Mouse (Mus musculus) midbrain, embryonic 12.5 days (tissue): ENCODE results near the gene Liph. TPM values are rescaled to one million over a fixed set of nuclear protein-coding genes. Genes with fewer than 3 reads are reported as not detected.

Source experiments
- ATAC-seq: fragments of 200-750 bp; cut with Nextera tagmentation; 2 replicates; pipeline ENCODE4 v1.8.0; 2017; ENCODE audit warnings: low read depth, moderate TSS enrichment, moderate library complexity; ENCODE audit not compliant: low FRiP score
- H3K27ac ChIP-seq: fragments of 300-500 bp; sonication (generic); replicated peaks from 2 replicates; pipeline ENCODE4 v1.5.1; 2016; ENCODE audit warnings: mild to moderate bottlenecking
- H3K27me3 ChIP-seq: fragments of 300-500 bp; sonication (generic); 2 replicates; pipeline ENCODE4 v1.6.1; 2016; ENCODE audit warnings: mild to moderate bottlenecking
- H3K36me3 ChIP-seq: fragments of 300-500 bp; sonication (generic); 2 replicates; pipeline ENCODE4 v1.6.1; 2016
- H3K4me1 ChIP-seq: fragments of 300-500 bp; sonication (generic); 2 replicates; pipeline ENCODE4 v1.6.1; 2016
- H3K4me2 ChIP-seq: fragments of 300-500 bp; sonication (generic); replicated peaks from 2 replicates; pipeline ENCODE4 v1.6.1; 2016; ENCODE audit warnings: mild to moderate bottlenecking, moderate library complexity
- H3K4me3 ChIP-seq: fragments of 300-500 bp; sonication (generic); 2 replicates; pipeline ENCODE4 v1.5.1; 2016; ENCODE audit warnings: mild to moderate bottlenecking
- H3K9ac ChIP-seq: fragments of 300-500 bp; sonication (generic); replicated peaks from 2 replicates; pipeline ENCODE4 v1.6.1; 2016; ENCODE audit warnings: mild to moderate bottlenecking, moderate library complexity
- H3K9me3 ChIP-seq: fragments of 300-500 bp; sonication (generic); 2 replicates; pipeline ENCODE4 v1.6.1; 2016; ENCODE audit warnings: mild to moderate bottlenecking
- WGBS: fragments of 180-500 bp; shearing (Covaris S2); methylation state at CpG from one replicate; pipeline ENCODE4 v1.1.7; 2016; 5-methylcytosine and 5-hydroxymethylcytosine counted together
- polyA plus RNA-seq: library from polyadenylated mRNA; unstranded; fragments of >200 nt; fragmentation: Nextera tagmentation; extraction: Ambion mirVana; gene quantifications from 2 replicates; pipeline ENCODE4 v1.2.1, GENCODE M21; 2016

The Liph gene
- 0.25 and 0.40 TPM in 2 replicates for polyA plus RNA-seq

DNA sequence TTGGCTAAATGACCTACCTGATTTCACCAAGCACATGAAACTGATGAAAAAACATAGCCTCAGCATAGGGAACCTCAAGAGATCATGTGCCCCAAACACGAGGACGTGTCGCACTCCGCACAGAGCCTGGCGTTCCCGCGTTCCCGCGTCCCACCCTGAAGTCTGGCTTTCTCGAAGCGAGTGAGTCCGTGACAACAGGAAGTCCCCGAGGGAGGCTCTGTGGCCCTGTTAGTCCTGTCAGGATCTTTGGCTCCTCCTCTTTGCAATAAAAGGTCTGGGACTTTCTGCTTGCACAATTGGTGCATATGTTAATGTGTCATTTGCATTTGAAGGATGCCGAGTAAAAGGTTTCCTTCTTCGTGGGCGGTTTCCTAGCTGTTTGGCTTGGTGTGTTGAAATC, at the start of gene Liph:
Gene Liph (minus strand): TSS at position 360 of the 400 bp plus-strand sequence.
- no peak for ATAC-seq
- Histone ChIP-seq H3K9ac (0 out of 2 replicates have a peak within 1 kb of the TSS, but pooled peaks have one; percentile 34), H3K4me2 (peak within 1 kb of the TSS; percentile 47), H3K36me3 (no peaks in the 10 kb centered on the region), H3K9me3 (no peaks in the 10 kb centered on the region), H3K4me3 (peak within 1 kb of the TSS; percentile 18), H3K4me1 (peaks cover 8% of the 10 kb centered on the region), H3K27ac (no peak within 1 kb of the TSS), H3K27me3 (peaks cover 18% of the 10 kb centered on the region)
- 8% methylated on average over 16 of the region's 16 CpGs for WGBS

DNA sequence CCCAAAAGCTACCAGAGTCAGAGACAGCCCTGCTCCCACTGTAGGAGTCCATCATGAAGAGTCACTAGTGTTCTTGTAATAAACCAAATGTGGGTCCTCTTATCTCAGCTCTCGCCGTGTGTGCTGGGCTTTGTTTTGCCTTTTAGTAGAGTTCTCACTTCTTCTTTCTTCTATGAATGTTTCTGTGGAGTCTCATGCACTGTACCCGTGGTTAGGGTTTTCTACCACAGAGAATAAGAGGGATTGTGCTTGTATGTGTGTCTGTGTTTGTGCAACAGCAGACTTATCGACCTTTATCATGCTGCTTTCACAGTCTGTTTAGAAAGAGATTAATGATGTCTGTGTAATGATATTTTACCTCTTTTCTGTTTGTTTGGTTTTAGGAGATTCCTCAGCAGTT, 48.4 kb upstream of the Liph start:
- H3K4me3 ChIP-seq, result no peak overlapping the region
- H3K36me3 ChIP-seq, result peaks cover 71% of the 10 kb centered on the region
- 93% methylated on average over 4 of the region's 4 CpGs for WGBS

DNA sequence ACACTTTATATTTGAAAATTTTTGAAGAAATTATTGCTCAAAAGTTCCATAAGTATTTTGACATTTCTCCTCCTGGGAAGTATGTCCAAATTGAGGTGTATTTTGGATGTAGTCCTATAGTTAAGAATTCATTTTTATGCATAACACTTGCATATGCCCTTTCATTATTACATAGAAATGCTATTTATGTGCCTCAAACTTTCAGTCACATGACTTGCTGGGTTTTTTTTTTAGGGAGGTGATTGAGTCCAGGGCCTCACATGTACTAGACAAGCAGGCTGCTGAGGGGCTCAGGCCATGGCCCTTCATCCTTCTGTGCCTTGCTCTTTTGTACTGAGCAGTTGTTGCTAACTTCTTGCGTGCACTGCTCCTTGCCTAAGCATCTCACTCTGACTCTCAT, 44.5 kb upstream of the Liph start:
- Histone ChIP-seq H3K36me3 (peaks cover 72% of the 10 kb centered on the region), H3K9ac (no peak overlapping the region), H3K4me3 (no peak overlapping the region), H3K4me2 (no peak overlapping the region), H3K9me3 (no peaks in the 10 kb centered on the region), H3K27me3 (no peaks in the 10 kb centered on the region), H3K4me1 (no peaks in the 10 kb centered on the region), H3K27ac (no peak overlapping the region)
- 94% methylated on average over 1 of the region's 1 CpGs for WGBS
- ATAC-seq, result no peak

More for the DNA sequence above, 48.4 kb upstream of the Liph start:
- H3K27me3 ChIP-seq, result no peaks in the 10 kb centered on the region
- no peaks in the 10 kb centered on the region for H3K4me1 ChIP-seq
- H3K9me3 ChIP-seq, result no peaks in the 10 kb centered on the region
- H3K4me2 ChIP-seq, result no peak overlapping the region
- ATAC-seq, result no peak
- no peak overlapping the region for H3K9ac ChIP-seq
- no peak overlapping the region for H3K27ac ChIP-seq

DNA sequence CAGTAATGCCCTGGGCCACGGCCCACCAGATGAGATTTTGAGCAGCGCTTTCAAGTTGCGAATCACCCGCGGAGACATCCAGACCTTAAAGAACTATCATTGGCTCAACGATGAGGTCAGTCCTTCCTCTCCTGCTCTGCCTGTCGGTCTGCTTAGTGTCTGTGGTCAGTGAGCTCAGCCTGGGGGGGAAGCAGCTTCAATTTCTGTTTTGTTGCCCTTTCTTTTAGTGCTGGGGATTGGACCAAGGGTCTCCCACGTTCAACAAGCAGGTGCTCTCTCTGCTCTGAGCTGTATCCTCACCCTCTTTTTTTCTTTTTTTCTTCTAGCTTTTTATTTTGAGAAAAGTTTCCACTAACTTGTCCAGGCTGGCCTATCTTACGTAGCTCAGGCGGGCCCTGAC, 43.1 kb upstream of the Liph start:
- ATAC-seq, result no peak
- H3K36me3 ChIP-seq, result peaks cover 58% of the 10 kb centered on the region
- WGBS, result 84% methylated on average over 10 of the region's 10 CpGs

DNA sequence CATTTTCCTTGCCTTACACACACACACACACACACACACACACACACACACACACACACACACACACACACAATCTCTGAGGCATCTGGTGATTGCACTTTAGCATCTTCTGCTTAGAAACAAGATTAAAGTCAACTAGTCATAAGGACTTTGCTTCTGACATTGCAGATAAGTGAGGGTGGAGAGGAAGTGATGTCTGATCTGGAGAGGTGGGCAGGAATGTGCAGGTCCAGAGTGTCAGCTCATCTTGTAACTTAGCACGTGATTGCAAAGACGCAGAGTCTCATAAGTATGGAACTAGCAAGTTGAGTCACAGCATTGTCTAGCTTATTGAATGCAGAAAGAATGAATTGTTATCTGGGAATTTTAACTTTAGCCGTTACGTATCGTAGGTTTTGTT, 32.0 kb upstream of the Liph start:
- H3K4me3 ChIP-seq, result no peak overlapping the region
- H3K9me3 ChIP-seq, result no peaks in the 10 kb centered on the region
- 92% methylated on average over 5 of the region's 5 CpGs for WGBS
- no peak overlapping the region for H3K27ac ChIP-seq
- H3K4me1 ChIP-seq, result no peaks in the 10 kb centered on the region
- H3K36me3 ChIP-seq, result peaks cover 76% of the 10 kb centered on the region
- ATAC-seq, result no peak
- H3K4me2 ChIP-seq, result no peak overlapping the region
- H3K27me3 ChIP-seq, result no peaks in the 10 kb centered on the region
- no peak overlapping the region for H3K9ac ChIP-seq

More for the DNA sequence above, 43.1 kb upstream of the Liph start:
- Histone ChIP-seq H3K9me3 (no peaks in the 10 kb centered on the region), H3K27ac (no peak overlapping the region), H3K27me3 (no peaks in the 10 kb centered on the region), H3K4me3 (no peak overlapping the region), H3K4me2 (no peak overlapping the region), H3K4me1 (no peaks in the 10 kb centered on the region), H3K9ac (no peak overlapping the region)

DNA sequence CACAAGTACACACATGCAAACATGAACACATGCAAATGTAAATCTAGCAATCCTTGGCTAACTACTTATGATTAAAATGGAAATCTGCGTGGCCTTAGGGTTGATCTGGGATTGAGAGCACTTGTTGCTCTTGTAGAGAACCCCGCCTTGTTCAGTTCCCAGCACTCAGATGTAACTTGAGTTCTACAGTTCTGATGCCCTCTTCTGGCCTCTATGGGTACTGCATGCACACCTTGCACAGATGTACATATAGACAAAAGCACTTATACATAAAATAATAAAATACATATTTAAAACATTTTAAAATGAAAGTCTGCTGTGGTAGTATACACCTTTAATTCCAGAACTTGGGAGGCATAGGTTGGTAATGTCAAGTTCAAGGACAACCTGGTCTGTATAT, 26.7 kb upstream of the Liph start:
- 97% methylated on average over 2 of the region's 2 CpGs for WGBS

DNA sequence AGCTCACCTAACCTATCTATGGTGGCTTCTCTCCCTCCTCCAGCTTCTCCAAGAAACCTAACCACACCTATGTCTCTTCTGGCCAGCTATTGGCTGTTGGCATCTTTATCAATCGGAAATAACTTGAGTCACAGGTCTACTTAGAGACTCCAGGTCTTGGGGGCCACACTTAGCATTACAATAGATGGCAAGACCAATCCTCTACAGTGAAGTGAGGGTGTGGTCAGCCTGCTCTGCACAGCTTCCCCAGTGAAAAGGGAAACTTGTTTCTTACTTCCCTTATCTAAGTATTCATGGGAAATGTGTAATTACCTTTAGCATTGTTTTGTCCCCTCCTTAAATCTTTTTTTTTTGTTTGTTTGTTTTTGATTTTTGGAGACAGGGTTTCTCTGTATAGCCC, 20.1 kb upstream of the Liph start:
- Histone ChIP-seq H3K4me1 (peaks cover 2% of the 10 kb centered on the region), H3K9me3 (no peaks in the 10 kb centered on the region), H3K27me3 (no peaks in the 10 kb centered on the region), H3K27ac (no peak overlapping the region), H3K36me3 (peaks cover 46% of the 10 kb centered on the region), H3K4me3 (no peak overlapping the region), H3K9ac (no peak overlapping the region), H3K4me2 (no peak overlapping the region)
- 82% methylated on average over 1 of the region's 1 CpGs for WGBS
- no peak for ATAC-seq

More for the DNA sequence above, 26.7 kb upstream of the Liph start:
- Histone ChIP-seq H3K27me3 (no peaks in the 10 kb centered on the region), H3K27ac (no peak overlapping the region), H3K36me3 (peaks cover 79% of the 10 kb centered on the region), H3K4me1 (no peaks in the 10 kb centered on the region), H3K9me3 (peaks cover 5% of the 10 kb centered on the region), H3K4me2 (no peak overlapping the region), H3K9ac (no peak overlapping the region), H3K4me3 (no peak overlapping the region)
- no peak for ATAC-seq

DNA sequence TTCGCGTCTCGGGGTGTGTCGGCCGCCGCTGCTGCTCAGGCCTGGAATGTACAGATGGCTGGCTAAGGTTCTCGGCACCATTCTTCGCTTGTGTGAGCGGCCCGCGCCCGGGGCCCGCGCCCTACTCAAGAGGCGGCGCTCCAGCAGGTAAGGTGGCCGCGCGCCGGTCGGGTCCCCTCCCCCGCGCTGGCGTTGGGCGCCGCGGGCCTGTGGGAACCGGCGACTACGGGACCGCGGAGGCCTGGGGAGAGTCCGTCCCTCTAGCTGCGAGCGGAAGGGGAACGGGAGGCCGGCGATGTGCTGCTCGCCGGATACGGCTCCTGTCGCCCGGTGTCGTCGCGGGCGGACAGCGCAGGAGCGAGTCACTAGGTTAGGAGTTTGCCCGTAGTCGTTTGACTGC, 14.1 kb upstream of the Liph start:
- Histone ChIP-seq H3K4me1 (peaks cover 11% of the 10 kb centered on the region), H3K4me2 (peak overlapping the region; percentile 85), H3K27ac (peak overlapping the region; percentile 69), H3K36me3 (peaks cover 7% of the 10 kb centered on the region; the same call in 1 of the 2 replicates), H3K27me3 (no peaks in the 10 kb centered on the region), H3K9ac (peak overlapping the region; percentile 88), H3K4me3 (peak overlapping the region; percentile 98), H3K9me3 (no peaks in the 10 kb centered on the region)
- WGBS, result 0% methylated on average over 49 of the region's 51 CpGs
- peak; percentile 79 for ATAC-seq

DNA sequence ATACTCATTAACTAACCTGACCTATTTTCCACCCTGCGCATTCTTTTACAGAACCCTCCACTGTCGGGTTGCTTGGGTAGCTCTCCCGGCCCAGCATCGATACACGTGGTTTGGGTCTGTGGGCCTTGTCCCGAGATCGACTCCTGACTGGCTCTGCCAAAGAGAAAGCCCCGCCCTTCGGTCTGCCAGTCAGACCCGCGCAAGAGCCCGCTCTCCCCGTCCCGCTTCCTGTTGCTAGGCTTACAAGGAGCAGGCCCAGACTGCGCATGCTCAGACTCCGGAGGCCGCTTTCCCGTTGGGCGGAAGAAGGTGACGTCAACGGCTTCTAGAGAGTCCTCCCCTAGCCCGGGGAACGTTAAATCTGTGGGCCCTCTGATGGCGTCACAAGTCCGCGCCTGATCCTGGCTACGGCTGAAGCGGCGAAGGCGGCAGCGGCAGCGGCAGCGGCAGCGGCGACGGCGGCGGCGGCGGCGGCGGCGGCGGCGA, 13.7 kb upstream of the Liph start, which contains the start of gene Senp2:
Gene Senp2 (plus strand): TSS at position 386 of the 486 bp plus-strand sequence.
- peak within 1 kb of the TSS; percentile 85 for H3K4me2 ChIP-seq
- no peaks in the 10 kb centered on the region for H3K27me3 ChIP-seq
- H3K36me3 ChIP-seq, result peaks cover 7% of the 10 kb centered on the region; the same call in 1 of the 2 replicates
- H3K4me3 ChIP-seq, result peak within 1 kb of the TSS; percentile 98
- peak; percentile 99 for ATAC-seq
- no peaks in the 10 kb centered on the region for H3K9me3 ChIP-seq
- WGBS, result under 1% methylated on average over 44 of the region's 45 CpGs
- H3K27ac ChIP-seq, result peak within 1 kb of the TSS; percentile 69
- H3K4me1 ChIP-seq, result peaks cover 11% of the 10 kb centered on the region
- H3K9ac ChIP-seq, result peak within 1 kb of the TSS; percentile 88

DNA sequence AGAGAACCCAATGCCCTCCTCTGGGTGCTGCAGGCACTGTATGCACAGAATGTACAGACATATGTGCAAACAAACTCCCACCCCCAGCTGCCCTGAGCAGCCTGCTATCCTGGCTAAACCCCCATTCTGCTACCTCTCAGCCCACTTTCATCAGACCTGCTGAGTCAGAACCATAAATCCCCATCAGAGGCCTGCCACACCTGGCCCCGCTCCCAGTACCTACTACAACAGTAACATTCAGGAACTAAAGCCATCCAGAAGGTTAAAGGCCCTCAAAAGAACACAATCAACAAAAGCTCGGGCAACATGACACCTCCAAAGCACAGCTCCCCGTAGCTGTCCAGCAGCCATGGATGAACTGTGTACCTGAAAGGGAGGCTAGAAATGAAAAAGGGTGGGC, 6.1 kb upstream of the Liph start:
- Histone ChIP-seq H3K4me2 (no peak overlapping the region), H3K9me3 (no peaks in the 10 kb centered on the region), H3K27me3 (peaks cover 13% of the 10 kb centered on the region), H3K9ac (no peak overlapping the region), H3K4me3 (no peak overlapping the region), H3K4me1 (no peaks in the 10 kb centered on the region), H3K36me3 (no peaks in the 10 kb centered on the region), H3K27ac (no peak overlapping the region)
- ATAC-seq, result no peak
- WGBS, result 68% methylated on average over 3 of the region's 3 CpGs

DNA sequence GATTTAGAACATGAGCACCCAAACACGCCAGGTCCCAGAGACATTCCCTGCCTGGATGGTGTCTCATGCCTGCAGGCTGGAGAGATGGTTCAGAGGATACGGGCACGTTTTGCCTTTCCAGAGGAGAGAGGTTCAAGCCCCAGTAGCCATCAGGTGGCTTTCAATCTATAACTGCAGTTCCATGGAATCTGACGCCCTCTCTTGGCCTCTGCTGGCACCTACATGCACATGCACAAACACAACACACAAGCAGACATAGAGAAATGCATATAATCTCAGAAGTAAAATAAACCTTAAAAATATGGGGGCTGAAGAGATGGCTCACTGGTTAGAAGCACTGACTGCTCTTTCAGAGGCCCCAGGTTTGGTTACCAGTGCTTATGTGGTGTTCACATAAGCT, 5.7 kb upstream of the Liph start:
- WGBS, result 74% methylated on average over 4 of the region's 4 CpGs

DNA sequence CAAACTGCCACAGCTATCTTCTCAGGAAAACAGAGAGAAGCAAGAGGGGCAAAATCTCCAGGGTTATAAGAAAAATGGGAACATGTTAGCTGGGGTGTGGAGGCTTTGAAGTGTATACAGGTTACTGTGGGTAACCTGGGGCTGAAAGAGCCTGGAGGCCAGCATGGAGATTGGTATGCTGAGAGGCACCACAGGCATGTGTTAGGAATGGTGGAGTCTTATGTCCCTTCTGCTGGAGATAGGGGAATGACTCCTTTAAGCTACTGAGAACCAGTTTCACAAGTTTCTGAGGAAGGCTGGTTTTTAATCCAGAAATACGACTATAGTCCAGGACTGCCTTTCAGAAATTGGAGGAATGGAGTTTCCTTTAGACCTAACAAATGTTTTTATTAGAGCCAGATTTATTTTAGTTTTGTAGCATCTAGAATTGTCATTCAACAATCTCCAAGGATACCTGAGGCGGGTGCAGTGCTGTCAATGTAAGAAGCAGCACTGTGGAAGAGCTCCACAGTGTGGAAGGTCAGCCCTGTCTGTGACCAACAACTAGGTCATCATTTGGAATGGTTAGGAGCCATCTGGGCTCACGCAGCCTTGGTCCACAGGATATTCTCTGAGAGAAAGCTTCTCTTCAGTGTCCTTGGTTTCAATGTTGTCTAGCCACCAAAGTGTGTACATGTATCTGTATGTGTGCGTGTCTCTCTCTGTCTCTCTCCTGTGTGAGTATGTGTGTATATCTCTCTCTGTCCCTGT, 4.7 kb upstream of the Liph start:
- WGBS, result 85% methylated on average over 4 of the region's 4 CpGs

More for the DNA sequence above, 5.7 kb upstream of the Liph start:
- ATAC-seq, result no peak
- peaks cover 15% of the 10 kb centered on the region for H3K27me3 ChIP-seq
- H3K9ac ChIP-seq, result no peak overlapping the region
- H3K9me3 ChIP-seq, result no peaks in the 10 kb centered on the region
- H3K4me2 ChIP-seq, result no peak overlapping the region
- H3K4me3 ChIP-seq, result no peak overlapping the region
- H3K27ac ChIP-seq, result no peak overlapping the region
- no peaks in the 10 kb centered on the region for H3K36me3 ChIP-seq
- H3K4me1 ChIP-seq, result no peaks in the 10 kb centered on the region

More for the DNA sequence above, 4.7 kb upstream of the Liph start:
- ATAC-seq, result no peak
- Histone ChIP-seq H3K4me3 (no peak overlapping the region), H3K4me2 (no peak overlapping the region), H3K4me1 (peaks cover 8% of the 10 kb centered on the region), H3K9me3 (no peaks in the 10 kb centered on the region), H3K9ac (no peak overlapping the region), H3K36me3 (no peaks in the 10 kb centered on the region), H3K27me3 (peaks cover 15% of the 10 kb centered on the region), H3K27ac (no peak overlapping the region)
